Comparison of ENCODE assay signal across 8 mouse cellular contexts in genomic region chr5:149320534-149321482, GRCm38 (mm10). TPM values are rescaled to one million over a fixed set of nuclear protein-coding genes. Genes with fewer than 3 reads are reported as not detected.
DNase-seq lines count a peak whose midpoint lies in the region; ATAC-seq lines count a peak whose summit lies in the region.

No protein-coding gene starts in this region.

- peak overlapping the region; percentile 43 for H3K9ac ChIP-seq in forebrain, embryonic 15.5 days (replicated peaks)
- H3K9ac ChIP-seq in liver, embryonic 15.5 days, result no peak overlapping the region
- H3K9ac ChIP-seq in neural tube, embryonic 14.5 days (replicated peaks; ENCODE audit: low read depth, low read length), result 0 out of 2 replicates have a peak overlapping the region, but pooled peaks have one; percentile 25

- peaks cover 38% of the 10 kb centered on the region for H3K4me1 ChIP-seq in forebrain, embryonic 15.5 days
- H3K4me1 ChIP-seq in liver, embryonic 15.5 days (replicated peaks), result peaks cover 20% of the 10 kb centered on the region
- peaks cover 21% of the 10 kb centered on the region for H3K4me1 ChIP-seq in neural tube, embryonic 14.5 days (ENCODE audit: control insufficient read depth, insufficient read depth, low read length)

- no peaks in the 10 kb centered on the region for H3K36me3 ChIP-seq in forebrain, embryonic 15.5 days
- no peaks in the 10 kb centered on the region for H3K36me3 ChIP-seq in liver, embryonic 15.5 days (replicated peaks)
- H3K36me3 ChIP-seq in neural tube, embryonic 14.5 days (ENCODE audit: control insufficient read depth, insufficient read depth, low read length), result no peaks in the 10 kb centered on the region

- peak overlapping the region; percentile 18; the same call in 1 of the 2 replicates for H3K4me3 ChIP-seq in forebrain, embryonic 15.5 days
- H3K4me3 ChIP-seq in liver, embryonic 15.5 days (replicated peaks), result no peak overlapping the region
- no peak overlapping the region for H3K4me3 ChIP-seq in neural tube, embryonic 14.5 days (ENCODE audit: low read depth, low read length)

- intact Hi-C loops in heart, postnatal 14 days (cut with DNase I), result no loop called here

- no peaks in the 10 kb centered on the region for H3K9me3 ChIP-seq in forebrain, embryonic 15.5 days
- no peaks in the 10 kb centered on the region for H3K9me3 ChIP-seq in liver, embryonic 15.5 days (replicated peaks)
- H3K9me3 ChIP-seq in neural tube, embryonic 14.5 days (ENCODE audit: control insufficient read depth, low read length), result no peaks in the 10 kb centered on the region

- ATAC-seq in forebrain, embryonic 15.5 days (replicated peaks), result peak; percentile 71
- ATAC-seq in liver, embryonic 15.5 days (ENCODE audit: insufficient read depth), result peak; percentile 48; the same call in 1 of the 2 replicates
- peak; percentile 82 for ATAC-seq in neural tube, embryonic 14.5 days (ENCODE audit: low read depth)

- peak overlapping the region; percentile 90 for H3K27ac ChIP-seq in forebrain, embryonic 15.5 days (replicated peaks)
- no peak overlapping the region for H3K27ac ChIP-seq in liver, embryonic 15.5 days (replicated peaks)
- peak overlapping the region; percentile 90 for H3K27ac ChIP-seq in neural tube, embryonic 14.5 days (ENCODE audit: low read depth, low read length)

- 2% methylated on average over 15 of the region's 15 CpGs for WGBS in forebrain, embryonic 15.5 days
- 9% methylated on average over 15 of the region's 15 CpGs for WGBS in liver, embryonic 15.5 days (ENCODE audit: insufficient replicate concordance)
- under 1% methylated on average over 15 of the region's 15 CpGs for WGBS in neural tube, embryonic 14.5 days

- peak overlapping the region; percentile 38 for H3K4me2 ChIP-seq in forebrain, embryonic 15.5 days (replicated peaks)
- peak overlapping the region; percentile 21; the same call in 1 of the 2 replicates for H3K4me2 ChIP-seq in liver, embryonic 15.5 days
- H3K4me2 ChIP-seq in neural tube, embryonic 14.5 days (ENCODE audit: low read depth, low read length), result peak overlapping the region; percentile 38

- DNase-seq in cerebellum, postnatal 10 days, result peak; percentile 62 to 67
- DNase-seq in cerebellum, adult 11 months, result no peak
- peak; percentile 63 to 74 for DNase-seq in heart, postnatal 14 days
- peak; percentile 84 to 92 for DNase-seq in kidney, postnatal 25 days
- DNase-seq in thymus, postnatal 14 days, result peak; percentile 94

- no peaks in the 10 kb centered on the region for H3K27me3 ChIP-seq in forebrain, embryonic 15.5 days
- H3K27me3 ChIP-seq in liver, embryonic 15.5 days, result peaks cover 24% of the 10 kb centered on the region
- H3K27me3 ChIP-seq in neural tube, embryonic 14.5 days (ENCODE audit: control insufficient read depth, insufficient read depth, low read length), result no peaks in the 10 kb centered on the region

RNA-seq across cellular contexts. Expression of gene Alox5ap, which starts 56.2 kb away (rescaled TPM):
- polyA plus RNA-seq in forebrain, embryonic 15.5 days (2015; fragmentation: Nextera tagmentation; extraction: Ambion mirVana), result 8.3 and 8.8 TPM in 2 replicates
- 10 to 100 TPM; 13.2 to 16.8 TPM for total RNA-seq in heart, postnatal 14 days (2021)
- 47.2 and 48.4 TPM in 2 replicates for polyA plus RNA-seq in liver, embryonic 15.5 days (2015; fragmentation: Nextera tagmentation; extraction: Ambion mirVana)
- polyA plus RNA-seq in neural tube, embryonic 14.5 days (2014; fragmentation: Nextera tagmentation; extraction: Ambion mirVana), result 11.0 and 13.3 TPM in 2 replicates
